Mouse (Mus musculus) heart, postnatal 0 days (tissue): ENCODE measurements around the gene Rdh16f1.

Source experiments
- CTCF ChIP-seq: IDR thresholded peaks from 2 replicates; pipeline ENCODE4 v1.5.1; 2016; ENCODE audit warnings: antibody characterized with exemption, control low read depth, low read depth
- EP300 ChIP-seq: IDR thresholded peaks from 2 replicates; pipeline ENCODE4 v1.6.1; 2016; ENCODE audit warnings: antibody characterized with exemption, low read depth

DNA sequence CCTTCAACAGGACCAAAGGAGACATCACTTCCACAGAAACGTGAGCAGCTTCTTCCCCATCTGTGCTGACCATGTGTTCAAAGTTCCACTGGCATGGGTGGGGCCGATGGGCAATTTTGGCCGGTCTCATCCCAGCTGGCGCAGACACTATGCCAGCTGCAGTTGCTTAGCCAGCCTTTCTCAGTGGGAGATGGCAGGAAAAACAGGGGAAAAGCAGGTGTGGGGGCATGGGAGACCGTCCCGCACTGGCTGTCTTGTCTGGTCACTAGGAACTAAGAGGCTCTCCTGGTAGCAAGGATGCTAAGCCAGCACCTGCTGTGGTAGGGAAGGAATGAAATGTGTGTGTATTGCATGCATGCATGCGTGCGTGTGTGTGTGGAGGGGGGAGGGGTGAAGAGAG is 31.1 kb upstream of the Rdh16f1 start:
- TF ChIP-seq CTCF (no peak), EP300 (no peak)
